Mouse (Mus musculus) thymus, adult 2 months (tissue): Measurements from ENCODE around the gene Rundc1.

Experiments used
- CTCF ChIP-seq: fragments of 200-500 bp; IDR thresholded peaks from 2 replicates; pipeline ENCODE4 v1.5.1; 2012; ENCODE audit warnings: mild to moderate bottlenecking, control low read depth, low read length, moderate library complexity, borderline replicate concordance; ENCODE audit not compliant: control insufficient read depth, poor library complexity, insufficient read depth; ENCODE audit errors: extremely low read depth
- POLR2A ChIP-seq: fragments of 200-500 bp; IDR thresholded peaks from 2 replicates; pipeline ENCODE4 v1.6.1; 2012; ENCODE audit warnings: mild to moderate bottlenecking, low read length, control low read depth, moderate library complexity; ENCODE audit not compliant: control insufficient read depth, poor library complexity, insufficient read depth; ENCODE audit errors: extremely low read depth

DNA sequence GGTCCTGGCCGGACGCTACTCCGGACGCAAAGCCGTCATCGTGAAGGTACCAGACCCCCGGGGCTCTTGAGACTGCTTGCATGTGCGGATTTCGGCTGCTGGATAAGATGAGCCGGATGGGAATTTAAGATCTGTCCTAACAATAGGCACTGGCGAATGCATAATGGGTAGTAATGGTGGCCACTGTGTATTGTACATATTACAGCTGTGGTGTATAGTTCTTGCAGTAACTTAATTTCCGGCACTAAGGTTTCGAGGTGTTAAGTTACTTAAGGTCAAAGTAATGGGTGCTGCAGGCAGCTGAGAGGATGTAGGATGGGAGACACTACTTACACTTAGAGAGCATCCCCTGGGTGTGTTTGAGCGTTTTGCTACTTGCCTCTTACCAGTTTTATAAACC lies 17.9 kb downstream of the Rundc1 start:
- TF ChIP-seq POLR2A = no peak
- no peak for TF ChIP-seq CTCF
